Mouse (Mus musculus): Measurements from ENCODE around the gene Thbs3. TPM values are rescaled to one million over a fixed set of nuclear protein-coding genes. Genes with fewer than 3 reads are reported as not detected.
A peak's percentile ranks its signal among the peaks of the same experiment; 100 is the strongest.
"Not testable (repeated sequence)": the region's sequence is repeated elsewhere in the genome, so short reads cannot be mapped to it uniquely, and the experiment has no call there.

Thbs3 gene
- total and polyA plus RNA-seq, 3 experiments: 0.49 to 3.4 (median 2.4) TPM

GRCm38 (mm10) chr3:89210162-89210561 is 4.8 kb upstream of the Thbs3 start:
- H3K27me3 ChIP-seq (ENCODE audit: insufficient read depth, low read length): no peaks in the 10 kb centered on the region
- ATAC-seq (ENCODE audit: extremely low read depth, insufficient number of reproducible peaks, low FRiP score, poor library complexity, severe bottlenecking) (no peak), DNase-seq (ENCODE audit: low spot score) (no peak)
- H3K9me3 ChIP-seq (replicated peaks): no peaks in the 10 kb centered on the region
- no peak overlapping the region for H3K4me3 ChIP-seq (ENCODE audit: low read depth, low read length)
- H3K4me1 ChIP-seq (ENCODE audit: insufficient read depth, low read depth, low read length): peaks cover 59% of the 10 kb centered on the region
- no peak for TF ChIP-seq GATA2 (IDR thresholded peaks at IDR 0.05; ENCODE audit: borderline replicate concordance, low read depth, low read length)
- TF ChIP-seq CTCF (IDR thresholded peaks at IDR 0.05; ENCODE audit: low read depth, low read length): no peak
- TF ChIP-seq GATA1 (IDR thresholded peaks at IDR 0.05; ENCODE audit: borderline replicate concordance, low read length): no peak
- no peak for TF ChIP-seq POLR2AphosphoS5 (IDR thresholded peaks at IDR 0.05; ENCODE audit: insufficient replicate concordance, low read depth, low read length)
- TF ChIP-seq TAL1 (conservative IDR thresholded peaks at IDR 0.05; ENCODE audit: low read depth, low read length): no peak
- H3K36me3 ChIP-seq (replicated peaks): peaks cover 76% of the 10 kb centered on the region

GRCm38 (mm10) chr3:89210731-89211130 is 4.2 kb upstream of the Thbs3 start:
- Histone ChIP-seq H3K36me3 (replicated peaks) (peaks cover 70% of the 10 kb centered on the region), H3K9me3 (replicated peaks) (no peaks in the 10 kb centered on the region), H3K27me3 (ENCODE audit: insufficient read depth, low read length) (no peaks in the 10 kb centered on the region), H3K4me3 (ENCODE audit: low read depth, low read length) (no peak overlapping the region), H3K4me1 (ENCODE audit: insufficient read depth, low read depth, low read length) (peaks cover 61% of the 10 kb centered on the region)
- DNase-seq (ENCODE audit: low spot score): no peak
- TF ChIP-seq GATA2 (IDR thresholded peaks at IDR 0.05; ENCODE audit: borderline replicate concordance, low read depth, low read length) (no peak), POLR2AphosphoS5 (IDR thresholded peaks at IDR 0.05; ENCODE audit: insufficient replicate concordance, low read depth, low read length) (no peak), TAL1 (conservative IDR thresholded peaks at IDR 0.05; ENCODE audit: low read depth, low read length) (no peak), CTCF (IDR thresholded peaks at IDR 0.05; ENCODE audit: low read depth, low read length) (no peak), GATA1 (IDR thresholded peaks at IDR 0.05; ENCODE audit: borderline replicate concordance, low read length) (no peak)
- no peak for ATAC-seq (ENCODE audit: extremely low read depth, insufficient number of reproducible peaks, low FRiP score, poor library complexity, severe bottlenecking)

GRCm38 (mm10) chr3:89213803-89214530 is 1.0 kb upstream of the Thbs3 start:
- Histone ChIP-seq H3K4me3 (ENCODE audit: low read depth, low read length) (peak overlapping the region; percentile 86), H3K9me3 (replicated peaks) (no peaks in the 10 kb centered on the region), H3K36me3 (replicated peaks) (peaks cover 38% of the 10 kb centered on the region), H3K4me1 (ENCODE audit: insufficient read depth, low read depth, low read length) (peaks cover 56% of the 10 kb centered on the region), H3K27me3 (ENCODE audit: insufficient read depth, low read length) (peaks cover 13% of the 10 kb centered on the region)
- ATAC-seq (ENCODE audit: extremely low read depth, insufficient number of reproducible peaks, low FRiP score, poor library complexity, severe bottlenecking) (peak; percentile 69), DNase-seq (ENCODE audit: low spot score) (peak; percentile 96)
- TF ChIP-seq GATA1 (IDR thresholded peaks at IDR 0.05; ENCODE audit: borderline replicate concordance, low read length): no peak
- no peak for TF ChIP-seq TAL1 (conservative IDR thresholded peaks at IDR 0.05; ENCODE audit: low read depth, low read length)
- TF ChIP-seq POLR2AphosphoS5 (IDR thresholded peaks at IDR 0.05; ENCODE audit: insufficient replicate concordance, low read depth, low read length): no peak
- TF ChIP-seq CTCF (IDR thresholded peaks at IDR 0.05; ENCODE audit: low read depth, low read length): no peak
- no peak for TF ChIP-seq GATA2 (IDR thresholded peaks at IDR 0.05; ENCODE audit: borderline replicate concordance, low read depth, low read length)

GRCm38 (mm10) chr3:89215853-89216252 is 873 bp downstream of the Thbs3 start:
- ATAC-seq (ENCODE audit: extremely low read depth, insufficient number of reproducible peaks, low FRiP score, poor library complexity, severe bottlenecking) (no peak), DNase-seq (ENCODE audit: low spot score) (peak; percentile 80)
- Histone ChIP-seq H3K4me1 (ENCODE audit: insufficient read depth, low read depth, low read length) (peaks cover 49% of the 10 kb centered on the region), H3K9me3 (replicated peaks) (no peaks in the 10 kb centered on the region), H3K4me3 (ENCODE audit: low read depth, low read length) (peak overlapping the region; percentile 86; the same call in 1 of the 2 replicates), H3K27me3 (ENCODE audit: insufficient read depth, low read length) (peaks cover 21% of the 10 kb centered on the region), H3K36me3 (replicated peaks) (peaks cover 19% of the 10 kb centered on the region)
- TF ChIP-seq GATA1 (IDR thresholded peaks at IDR 0.05; ENCODE audit: borderline replicate concordance, low read length) (no peak), CTCF (IDR thresholded peaks at IDR 0.05; ENCODE audit: low read depth, low read length) (peak; percentile 89)

GRCm38 (mm10) chr3:89216407-89216806 is 1.4 kb downstream of the Thbs3 start:
- not testable (repeated sequence) for H3K9me3 ChIP-seq (replicated peaks); DNase-seq (ENCODE audit: low spot score); H3K4me3 ChIP-seq (ENCODE audit: low read depth, low read length); ATAC-seq (ENCODE audit: extremely low read depth, insufficient number of reproducible peaks, low FRiP score, poor library complexity, severe bottlenecking)
- peaks cover 13% of the 10 kb centered on the region for H3K36me3 ChIP-seq (replicated peaks)
- peaks cover 24% of the 10 kb centered on the region for H3K27me3 ChIP-seq (ENCODE audit: insufficient read depth, low read length)
- peaks cover 44% of the 10 kb centered on the region for H3K4me1 ChIP-seq (ENCODE audit: insufficient read depth, low read depth, low read length)

GRCm38 (mm10) chr3:89218271-89218670 is 3.3 kb downstream of the Thbs3 start:
- no peaks in the 10 kb centered on the region for H3K36me3 ChIP-seq (replicated peaks)
- peaks cover 31% of the 10 kb centered on the region for H3K4me1 ChIP-seq (ENCODE audit: insufficient read depth, low read depth, low read length)
- H3K4me3 ChIP-seq (ENCODE audit: low read depth, low read length): no peak overlapping the region
- H3K9me3 ChIP-seq (replicated peaks): no peaks in the 10 kb centered on the region
- TF ChIP-seq POLR2AphosphoS5 (IDR thresholded peaks at IDR 0.05; ENCODE audit: insufficient replicate concordance, low read depth, low read length) (no peak), GATA2 (IDR thresholded peaks at IDR 0.05; ENCODE audit: borderline replicate concordance, low read depth, low read length) (no peak), GATA1 (IDR thresholded peaks at IDR 0.05; ENCODE audit: borderline replicate concordance, low read length) (no peak), TAL1 (conservative IDR thresholded peaks at IDR 0.05; ENCODE audit: low read depth, low read length) (no peak)
- peaks cover 32% of the 10 kb centered on the region for H3K27me3 ChIP-seq (ENCODE audit: insufficient read depth, low read length)
- no peak for ATAC-seq (ENCODE audit: extremely low read depth, insufficient number of reproducible peaks, low FRiP score, poor library complexity, severe bottlenecking)
- DNase-seq (ENCODE audit: low spot score): no peak

- Histone ChIP-seq H3K36me3 (replicated peaks) (no peaks in the 10 kb centered on the region), H3K4me1 (ENCODE audit: insufficient read depth, low read depth, low read length) (peaks cover 25% of the 10 kb centered on the region), H3K9me3 (replicated peaks) (no peaks in the 10 kb centered on the region), H3K27me3 (ENCODE audit: insufficient read depth, low read length) (peaks cover 44% of the 10 kb centered on the region), H3K4me3 (ENCODE audit: low read depth, low read length) (no peak overlapping the region)
- TF ChIP-seq POLR2AphosphoS5 (IDR thresholded peaks at IDR 0.05; ENCODE audit: insufficient replicate concordance, low read depth, low read length) (no peak), GATA2 (IDR thresholded peaks at IDR 0.05; ENCODE audit: borderline replicate concordance, low read depth, low read length) (no peak), CTCF (IDR thresholded peaks at IDR 0.05; ENCODE audit: low read depth, low read length) (no peak), GATA1 (IDR thresholded peaks at IDR 0.05; ENCODE audit: borderline replicate concordance, low read length) (no peak), TAL1 (conservative IDR thresholded peaks at IDR 0.05; ENCODE audit: low read depth, low read length) (no peak)
- ATAC-seq (ENCODE audit: extremely low read depth, insufficient number of reproducible peaks, low FRiP score, poor library complexity, severe bottlenecking) (no peak), DNase-seq (ENCODE audit: low spot score) (no peak)
Measured at GRCm38 (mm10) chr3:89219546-89219945, 4.6 kb downstream of the Thbs3 start.
